Mouse (Mus musculus): ENCODE measurements around the gene Cntnap2. TPM values are rescaled to one million over a fixed set of nuclear protein-coding genes. Genes with fewer than 3 reads are reported as not detected.
"Not testable (repeated sequence)": the region's sequence is repeated elsewhere in the genome, so short reads cannot be mapped to it uniquely, and the experiment has no call there.

Gene Cntnap2
- total and polyA plus RNA-seq, 2 experiments: not detected

DNA sequence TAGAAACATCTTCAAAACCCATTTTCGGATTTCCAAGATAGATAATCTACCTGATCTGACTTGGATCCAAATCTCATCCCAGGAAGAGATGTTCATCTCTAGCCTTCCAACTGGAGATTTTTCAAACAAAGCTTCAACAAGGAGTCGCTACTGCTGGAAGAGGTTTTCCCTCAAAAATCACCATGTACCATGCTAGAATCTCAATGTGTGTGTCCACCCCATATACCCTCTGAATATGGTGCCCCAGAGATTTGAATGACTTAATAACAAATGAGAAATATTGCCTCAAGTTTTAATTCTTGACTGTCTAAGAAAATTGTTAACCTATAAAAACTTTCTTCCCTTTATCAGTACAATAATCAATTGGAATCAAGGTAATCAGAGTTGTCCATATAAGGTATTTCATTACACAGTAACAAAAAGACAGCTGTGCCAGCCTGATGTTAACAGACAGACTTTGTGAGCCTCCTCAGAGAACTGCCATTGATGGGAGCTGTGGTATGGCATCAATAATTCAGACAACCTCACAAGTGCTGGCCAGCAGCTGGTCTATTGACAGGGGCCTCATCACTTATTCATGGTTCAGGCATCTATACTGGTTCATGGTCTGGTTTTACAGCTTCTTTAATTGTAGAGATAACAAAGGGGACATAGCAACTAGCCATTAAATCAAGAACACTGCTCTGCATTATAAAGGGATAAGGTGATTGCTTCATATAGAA lies 1391.9 kb downstream of the Cntnap2 start:
- no peaks in the 10 kb centered on the region for H3K4me1 ChIP-seq (ENCODE audit: control insufficient read depth, insufficient read depth, low read length)
- no peak overlapping the region for H3K27ac ChIP-seq (replicated peaks; ENCODE audit: insufficient read depth, low read depth, low read length)
- 61% methylated on average over 2 of the region's 2 CpGs for WGBS
- no peaks in the 10 kb centered on the region for H3K79me2 ChIP-seq (ENCODE audit: control insufficient read depth, insufficient read depth, low read length)
- no peak for DNase-seq (ENCODE audit: extremely low read depth, low read depth, low spot score)
- H3K27me3 ChIP-seq (ENCODE audit: control insufficient read depth, insufficient read depth, low read length): no peaks in the 10 kb centered on the region
- TF ChIP-seq CTCF (IDR thresholded peaks at IDR 0.05; ENCODE audit: low read depth, low read length): no peak
- no peak for TF ChIP-seq POLR2A (IDR thresholded peaks at IDR 0.05; ENCODE audit: extremely low read depth, insufficient read depth, low read length)
- H3K4me3 ChIP-seq (ENCODE audit: insufficient read depth, low read depth, low read length): no peak overlapping the region
- no peak overlapping the region for H3K9ac ChIP-seq (ENCODE audit: low read depth, low read length)
- H3K36me3 ChIP-seq (ENCODE audit: control insufficient read depth, insufficient read depth, low read length): no peaks in the 10 kb centered on the region

DNA sequence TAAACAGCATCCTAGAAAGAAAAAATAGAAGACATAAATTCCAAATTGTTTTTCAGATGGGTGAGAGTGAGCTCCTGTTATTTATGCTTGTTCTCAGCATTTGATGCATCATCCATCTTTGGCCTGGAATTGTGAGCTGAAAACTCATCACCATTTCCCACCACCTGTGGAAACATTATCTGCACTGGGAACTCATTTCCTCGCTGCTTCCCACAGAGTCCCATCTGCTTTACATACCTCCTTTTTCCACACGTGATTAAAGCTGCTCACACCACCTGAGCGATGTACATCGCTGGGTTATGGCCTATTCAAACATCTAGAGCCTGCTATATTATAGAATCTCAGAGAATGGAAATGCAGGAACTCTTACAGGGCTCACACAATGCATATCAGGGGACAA lies 1413.5 kb downstream of the Cntnap2 start:
- Histone ChIP-seq H3K27ac (replicated peaks; ENCODE audit: insufficient read depth, low read depth, low read length) (no peak overlapping the region), H3K4me3 (ENCODE audit: insufficient read depth, low read depth, low read length) (no peak overlapping the region), H3K36me3 (ENCODE audit: control insufficient read depth, insufficient read depth, low read length) (no peaks in the 10 kb centered on the region), H3K9ac (ENCODE audit: low read depth, low read length) (no peak overlapping the region), H3K79me2 (ENCODE audit: control insufficient read depth, insufficient read depth, low read length) (no peaks in the 10 kb centered on the region), H3K4me1 (ENCODE audit: control insufficient read depth, insufficient read depth, low read length) (no peaks in the 10 kb centered on the region), H3K27me3 (ENCODE audit: control insufficient read depth, insufficient read depth, low read length) (no peaks in the 10 kb centered on the region)
- WGBS: 56% methylated on average over 4 of the region's 4 CpGs
- no peak for DNase-seq (ENCODE audit: extremely low read depth, low read depth, low spot score)
- TF ChIP-seq POLR2A (IDR thresholded peaks at IDR 0.05; ENCODE audit: extremely low read depth, insufficient read depth, low read length) (no peak), CTCF (IDR thresholded peaks at IDR 0.05; ENCODE audit: low read depth, low read length) (no peak)

DNA sequence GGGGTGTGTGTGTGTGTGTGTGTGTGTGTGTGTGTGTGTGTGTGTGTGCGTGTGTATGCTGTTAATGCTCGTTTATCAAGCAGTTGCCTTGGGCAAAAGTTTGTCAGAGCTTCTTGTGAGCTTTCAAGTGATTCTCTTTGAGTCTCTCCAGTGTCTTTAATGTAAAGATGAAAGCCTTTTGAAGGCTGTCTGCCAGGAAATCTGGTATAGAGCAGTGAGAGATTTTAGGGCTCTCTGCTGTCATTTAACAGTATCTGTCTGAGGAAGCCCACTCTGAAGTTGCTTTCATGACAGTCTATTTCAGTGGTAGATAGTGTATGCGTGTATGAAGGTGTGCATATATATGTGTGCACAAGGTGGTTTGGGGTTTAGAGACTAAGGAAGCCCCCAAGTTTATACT lies 1425.2 kb downstream of the Cntnap2 start:
- H3K27me3 ChIP-seq (ENCODE audit: control insufficient read depth, insufficient read depth, low read length): no peaks in the 10 kb centered on the region
- H3K4me1 ChIP-seq (ENCODE audit: control insufficient read depth, insufficient read depth, low read length): no peaks in the 10 kb centered on the region
- no peaks in the 10 kb centered on the region for H3K36me3 ChIP-seq (ENCODE audit: control insufficient read depth, insufficient read depth, low read length)
- H3K27ac ChIP-seq (replicated peaks; ENCODE audit: insufficient read depth, low read depth, low read length): no peak overlapping the region
- H3K9ac ChIP-seq (ENCODE audit: low read depth, low read length): no peak overlapping the region
- no peak overlapping the region for H3K4me3 ChIP-seq (ENCODE audit: insufficient read depth, low read depth, low read length)
- 68% methylated on average over 3 of the region's 3 CpGs for WGBS
- H3K79me2 ChIP-seq (ENCODE audit: control insufficient read depth, insufficient read depth, low read length): no peaks in the 10 kb centered on the region
- DNase-seq (ENCODE audit: extremely low read depth, low read depth, low spot score): no peak
- no peak for TF ChIP-seq POLR2A (IDR thresholded peaks at IDR 0.05; ENCODE audit: extremely low read depth, insufficient read depth, low read length)
- TF ChIP-seq CTCF (IDR thresholded peaks at IDR 0.05; ENCODE audit: low read depth, low read length): no peak

DNA sequence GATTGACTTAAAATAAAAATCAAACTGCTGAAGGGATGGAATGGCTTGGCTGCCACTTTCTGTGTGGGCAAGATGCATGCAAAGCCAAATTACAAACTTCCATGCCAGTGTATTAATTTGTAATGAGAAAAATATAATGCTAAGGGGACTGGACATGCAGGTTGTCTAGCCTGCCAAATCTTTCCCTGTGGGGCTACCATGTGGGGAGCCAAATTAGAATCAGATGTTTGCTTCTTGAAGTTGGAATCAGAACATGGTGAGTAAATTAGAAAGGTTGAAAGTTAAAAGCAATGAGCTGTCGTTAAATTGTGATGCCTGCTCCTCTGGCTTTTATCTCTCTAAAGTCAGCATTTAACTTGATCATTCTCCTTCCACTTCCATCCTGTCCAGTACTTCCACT lies 1443.6 kb downstream of the Cntnap2 start:
- no peak for DNase-seq (ENCODE audit: extremely low read depth, low read depth, low spot score)

DNA sequence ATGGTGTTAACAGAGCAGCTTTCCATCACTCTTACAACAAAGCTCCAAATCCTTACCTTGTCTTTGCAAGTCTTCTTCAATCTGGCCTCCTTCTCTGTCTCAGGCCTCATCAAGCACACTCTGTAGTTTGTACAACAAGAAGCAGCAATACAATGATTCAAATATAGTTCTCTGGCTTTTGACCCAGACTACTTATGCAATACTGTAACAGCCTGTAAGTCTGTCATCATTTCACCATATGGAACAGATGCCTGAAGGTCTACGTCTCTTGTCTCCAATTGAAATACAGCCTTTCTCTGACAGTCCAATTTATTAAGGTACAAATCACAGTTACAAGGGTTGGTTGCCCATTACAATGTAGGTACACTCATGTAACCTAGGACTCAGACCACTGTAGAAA lies 1453.7 kb downstream of the Cntnap2 start:
- 82% methylated on average over 1 of the region's 1 CpGs for WGBS
- TF ChIP-seq POLR2A (IDR thresholded peaks at IDR 0.05; ENCODE audit: extremely low read depth, insufficient read depth, low read length): no peak
- TF ChIP-seq CTCF (IDR thresholded peaks at IDR 0.05; ENCODE audit: low read depth, low read length): no peak
- DNase-seq (ENCODE audit: extremely low read depth, low read depth, low spot score): no peak

More for the DNA sequence above, 1443.6 kb downstream of the Cntnap2 start:
- Histone ChIP-seq H3K36me3 (ENCODE audit: control insufficient read depth, insufficient read depth, low read length) (no peaks in the 10 kb centered on the region), H3K4me1 (ENCODE audit: control insufficient read depth, insufficient read depth, low read length) (no peaks in the 10 kb centered on the region), H3K27ac (replicated peaks; ENCODE audit: insufficient read depth, low read depth, low read length) (no peak overlapping the region), H3K9ac (ENCODE audit: low read depth, low read length) (no peak overlapping the region), H3K4me3 (ENCODE audit: insufficient read depth, low read depth, low read length) (no peak overlapping the region), H3K79me2 (ENCODE audit: control insufficient read depth, insufficient read depth, low read length) (no peaks in the 10 kb centered on the region), H3K27me3 (ENCODE audit: control insufficient read depth, insufficient read depth, low read length) (no peaks in the 10 kb centered on the region)
- TF ChIP-seq CTCF (IDR thresholded peaks at IDR 0.05; ENCODE audit: low read depth, low read length) (no peak), POLR2A (IDR thresholded peaks at IDR 0.05; ENCODE audit: extremely low read depth, insufficient read depth, low read length) (no peak)
- 65% methylated on average over 1 of the region's 1 CpGs for WGBS

DNA sequence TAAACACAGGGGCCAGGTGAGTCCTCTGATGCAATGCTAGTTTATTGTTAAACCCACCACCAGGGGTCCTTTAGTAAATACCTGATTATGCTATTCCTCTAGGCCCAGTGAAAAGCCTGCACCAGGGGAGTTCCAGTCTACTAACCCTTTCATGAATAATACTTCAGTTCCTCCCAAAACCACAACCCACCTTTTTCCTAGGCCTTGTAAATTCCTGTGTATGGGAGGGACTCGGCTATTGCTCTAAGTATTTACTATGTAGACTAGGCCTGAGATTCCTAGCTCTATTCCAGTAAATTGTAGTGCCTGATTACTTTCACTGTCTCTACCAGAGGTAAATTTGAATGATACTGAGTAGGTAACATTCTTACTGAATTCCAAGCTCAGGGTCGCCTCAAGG lies 1478.4 kb downstream of the Cntnap2 start:
- H3K36me3 ChIP-seq (ENCODE audit: control insufficient read depth, insufficient read depth, low read length); H3K27me3 ChIP-seq (ENCODE audit: control insufficient read depth, insufficient read depth, low read length); H3K4me1 ChIP-seq (ENCODE audit: control insufficient read depth, insufficient read depth, low read length); H3K27ac ChIP-seq (replicated peaks; ENCODE audit: insufficient read depth, low read depth, low read length); H3K79me2 ChIP-seq (ENCODE audit: control insufficient read depth, insufficient read depth, low read length); H3K4me3 ChIP-seq (ENCODE audit: insufficient read depth, low read depth, low read length); DNase-seq (ENCODE audit: extremely low read depth, low read depth, low spot score); H3K9ac ChIP-seq (ENCODE audit: low read depth, low read length): not testable (repeated sequence)
- WGBS: 83% methylated on average over 2 of the region's 2 CpGs

More for the DNA sequence above, 1453.7 kb downstream of the Cntnap2 start:
- Histone ChIP-seq H3K4me3 (ENCODE audit: insufficient read depth, low read depth, low read length) (no peak overlapping the region), H3K79me2 (ENCODE audit: control insufficient read depth, insufficient read depth, low read length) (no peaks in the 10 kb centered on the region), H3K36me3 (ENCODE audit: control insufficient read depth, insufficient read depth, low read length) (no peaks in the 10 kb centered on the region), H3K27ac (replicated peaks; ENCODE audit: insufficient read depth, low read depth, low read length) (no peak overlapping the region), H3K4me1 (ENCODE audit: control insufficient read depth, insufficient read depth, low read length) (no peaks in the 10 kb centered on the region), H3K9ac (ENCODE audit: low read depth, low read length) (no peak overlapping the region), H3K27me3 (ENCODE audit: control insufficient read depth, insufficient read depth, low read length) (no peaks in the 10 kb centered on the region; the same call in 1 of the 2 replicates)

Measured in liver, adult 2 months (tissue).